Mouse (Mus musculus): Measurements from ENCODE around the gene Tpcn1.

The Tpcn1 gene

GRCm38 (mm10) chr5:120566101-120566500, 22.4 kb downstream of the Tpcn1 start:
- in situ Hi-C loops (cut with MboI; ENCODE audit: unreplicated experiment in 2 of 2): no loop called here

DNA sequence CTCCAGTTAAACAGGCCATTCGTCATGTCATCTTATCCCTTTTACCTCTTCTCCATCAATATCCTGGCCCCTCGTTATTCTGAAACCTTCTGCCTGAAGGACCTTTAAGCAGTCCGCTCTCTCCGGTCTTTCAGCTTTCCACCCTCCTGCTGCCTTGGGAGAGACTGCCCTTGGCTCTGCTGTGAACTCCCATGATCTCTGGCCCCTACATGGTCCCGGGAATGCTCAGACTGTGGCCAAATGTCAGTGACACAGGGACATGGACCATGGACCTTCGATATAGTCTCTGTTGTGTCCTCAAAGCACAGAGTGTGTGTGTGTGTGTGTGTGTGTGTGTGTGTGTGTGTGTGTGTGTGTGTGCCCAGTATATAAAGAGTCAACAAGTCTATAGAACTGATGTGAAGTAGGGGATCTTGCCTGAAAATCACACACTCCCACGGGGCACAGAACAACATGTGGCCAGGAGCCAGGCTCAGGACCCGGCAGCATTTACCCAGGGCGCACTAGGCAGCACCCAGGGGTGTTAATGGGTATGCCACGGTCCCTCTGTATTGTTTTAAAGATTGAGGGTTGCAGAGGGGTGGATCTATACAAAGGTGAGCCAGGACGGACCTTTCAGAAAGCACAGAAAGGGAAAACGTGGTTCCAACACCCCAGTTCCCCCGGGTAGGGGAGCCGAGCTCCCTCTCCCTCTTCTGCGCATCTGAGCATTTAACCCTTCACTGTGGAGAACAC, 23.1 kb downstream of the Tpcn1 start:
- in situ Hi-C loops (cut with MboI; ENCODE audit: unreplicated experiment in 2 of 2): no loop called here

DNA sequence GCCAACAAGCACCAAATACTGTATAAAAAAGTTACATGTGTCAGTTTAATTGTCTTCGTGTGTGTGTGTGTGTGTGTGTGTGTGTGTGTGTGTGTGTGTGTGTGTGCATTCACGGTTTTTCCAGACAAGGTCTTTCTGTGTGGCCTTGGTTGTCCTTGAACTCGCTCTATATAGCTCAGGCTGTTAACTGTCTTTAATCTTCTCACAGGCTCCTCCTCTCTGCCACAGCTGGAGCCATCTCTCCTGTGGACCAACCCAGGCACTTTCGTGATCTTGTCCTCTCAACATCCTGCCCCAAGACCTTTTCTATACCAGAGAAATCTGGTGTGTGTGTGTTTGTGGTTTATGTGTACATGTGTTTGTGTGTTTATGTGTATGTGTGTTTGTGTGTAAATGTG, 24.6 kb downstream of the Tpcn1 start:
- in situ Hi-C loops (cut with MboI; ENCODE audit: unreplicated experiment in 2 of 2): no loop called here

GRCm38 (mm10) chr5:120562956-120563913, 25.2 kb downstream of the Tpcn1 start:
- in situ Hi-C loops (cut with MboI; ENCODE audit: unreplicated experiment in 2 of 2): no loop called here

DNA sequence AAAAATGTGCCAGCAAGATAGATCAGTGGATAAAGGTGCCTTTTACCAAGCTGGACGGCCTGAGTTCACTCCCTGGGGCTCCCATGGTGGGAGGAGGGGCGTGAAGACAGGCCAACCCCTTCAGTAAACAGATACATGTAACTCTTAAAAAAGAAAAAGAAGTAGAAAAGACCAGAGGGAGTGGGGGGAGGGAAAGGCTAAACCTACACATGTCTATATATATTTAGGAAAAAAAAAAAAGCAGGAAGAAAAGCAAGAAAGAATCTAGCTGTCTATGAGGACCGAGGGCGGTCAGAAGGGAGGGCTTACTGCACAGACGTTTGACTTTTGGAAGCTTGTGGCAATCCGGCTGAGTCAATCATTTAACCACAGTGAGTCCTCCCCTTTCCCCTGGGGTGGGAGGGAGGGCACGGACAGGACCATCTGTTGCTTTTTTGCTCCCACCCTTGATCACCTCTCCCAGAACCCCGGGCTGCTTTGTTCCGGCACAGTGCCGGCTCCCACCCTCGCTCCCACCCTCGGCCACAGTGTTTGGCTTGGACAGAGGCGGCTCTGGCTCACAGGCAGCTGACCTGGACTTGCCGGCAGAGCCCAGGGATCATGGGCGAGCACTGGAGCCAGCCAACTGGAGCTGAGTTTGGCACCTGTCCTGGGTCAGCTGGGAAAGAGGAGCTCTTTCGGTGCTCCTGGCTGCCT, 27.7 kb downstream of the Tpcn1 start:
- in situ Hi-C loops (cut with MboI; ENCODE audit: unreplicated experiment in 2 of 2): no loop called here

DNA sequence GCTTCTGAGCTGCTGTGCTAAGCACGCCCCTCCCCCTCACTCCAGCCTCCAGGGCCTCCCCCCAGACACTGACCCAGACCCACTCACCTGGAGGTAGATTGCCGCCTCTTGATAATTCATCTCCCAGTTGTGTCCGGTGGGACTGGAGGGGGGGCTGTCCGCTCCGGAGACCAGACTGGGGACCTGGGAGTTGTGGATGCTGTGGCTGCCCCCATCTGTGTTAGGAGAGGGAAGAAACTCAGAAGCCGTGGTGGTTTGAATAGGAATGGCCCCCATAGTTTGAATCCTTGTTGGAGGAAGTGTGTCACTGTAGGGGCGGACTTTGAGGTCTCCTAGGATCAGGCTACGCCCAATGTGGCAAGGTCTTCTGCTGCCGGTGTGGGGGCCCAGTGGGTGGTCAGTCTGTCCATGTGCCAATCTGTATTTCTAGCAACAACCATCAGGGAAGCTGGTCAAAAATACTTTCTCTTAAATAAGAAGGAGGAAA, 28.3 kb downstream of the Tpcn1 start:
- in situ Hi-C loops (cut with MboI; ENCODE audit: unreplicated experiment in 2 of 2): no loop called here

- in situ Hi-C loops (cut with MboI; ENCODE audit: unreplicated experiment in 2 of 2): no loop called here
Observed at GRCm38 (mm10) chr5:120558762-120559161, 29.7 kb downstream of the Tpcn1 start.

- in situ Hi-C loops (cut with MboI; ENCODE audit: unreplicated experiment in 2 of 2): no loop called here
Observed at GRCm38 (mm10) chr5:120558041-120558440, 30.4 kb downstream of the Tpcn1 start.

GRCm38 (mm10) chr5:120555871-120556270, 32.6 kb downstream of the Tpcn1 start:
- in situ Hi-C loops (cut with MboI; ENCODE audit: unreplicated experiment in 2 of 2): no loop called here

- in situ Hi-C loops (cut with MboI; ENCODE audit: unreplicated experiment in 2 of 2): no loop called here
Observed at GRCm38 (mm10) chr5:120550673-120551072, 37.8 kb downstream of the Tpcn1 start.

GRCm38 (mm10) chr5:120550137-120550536, 38.3 kb downstream of the Tpcn1 start:
- in situ Hi-C loops (cut with MboI; ENCODE audit: unreplicated experiment in 2 of 2): no loop called here

GRCm38 (mm10) chr5:120548236-120548850, 40.1 kb downstream of the Tpcn1 start:
- in situ Hi-C loops (cut with MboI; ENCODE audit: unreplicated experiment in 2 of 2): no loop called here

DNA sequence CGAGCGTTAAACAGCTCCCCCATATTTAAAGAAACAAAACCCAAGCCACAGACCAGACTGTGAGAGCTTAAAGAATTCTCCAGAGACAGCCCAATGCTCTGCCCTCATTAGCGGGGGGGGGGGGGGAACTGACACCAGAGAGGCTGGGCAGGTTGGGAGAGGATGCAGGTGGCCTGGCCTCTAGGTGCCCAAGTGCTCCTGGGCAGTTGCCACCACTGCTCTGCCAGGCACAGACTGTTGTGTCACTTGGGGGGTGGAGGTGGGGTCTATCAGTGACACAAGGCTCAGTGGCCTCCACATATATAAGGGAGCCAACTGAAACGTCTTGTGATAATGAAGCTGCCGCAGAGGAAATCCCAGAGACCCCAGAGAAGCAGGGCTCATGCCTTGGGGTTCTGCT, 51.8 kb downstream of the Tpcn1 start:
- in situ Hi-C loops (cut with MboI; ENCODE audit: unreplicated experiment in 2 of 2): no loop called here

DNA sequence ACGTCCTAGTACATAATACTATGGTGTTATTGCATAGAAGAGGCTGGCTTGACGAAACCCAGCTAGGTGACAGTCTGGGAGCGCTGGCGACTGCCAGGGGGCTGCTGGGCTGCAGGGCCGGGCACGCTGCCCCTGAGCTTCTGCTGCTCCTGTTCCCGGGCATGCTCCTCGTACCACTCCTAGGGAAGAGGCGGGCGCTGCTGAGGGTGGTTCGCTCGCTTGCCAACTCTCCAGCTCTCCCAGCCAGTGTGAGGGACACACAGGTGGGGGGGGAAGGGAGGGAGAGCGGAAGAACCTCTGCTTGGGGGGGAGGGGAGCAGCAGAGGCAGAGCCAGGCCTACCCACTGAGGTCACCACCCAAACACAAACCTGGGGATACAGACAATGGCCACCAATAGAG, 52.4 kb downstream of the Tpcn1 start:
- in situ Hi-C loops (cut with MboI; ENCODE audit: unreplicated experiment in 2 of 2): no loop called here

GRCm38 (mm10) chr5:120534686-120535075, 53.8 kb downstream of the Tpcn1 start:
- in situ Hi-C loops (cut with MboI; ENCODE audit: unreplicated experiment in 2 of 2): no loop called here

GRCm38 (mm10) chr5:120534071-120534685, 54.3 kb downstream of the Tpcn1 start:
- in situ Hi-C loops (cut with MboI; ENCODE audit: unreplicated experiment in 2 of 2): no loop called here

DNA sequence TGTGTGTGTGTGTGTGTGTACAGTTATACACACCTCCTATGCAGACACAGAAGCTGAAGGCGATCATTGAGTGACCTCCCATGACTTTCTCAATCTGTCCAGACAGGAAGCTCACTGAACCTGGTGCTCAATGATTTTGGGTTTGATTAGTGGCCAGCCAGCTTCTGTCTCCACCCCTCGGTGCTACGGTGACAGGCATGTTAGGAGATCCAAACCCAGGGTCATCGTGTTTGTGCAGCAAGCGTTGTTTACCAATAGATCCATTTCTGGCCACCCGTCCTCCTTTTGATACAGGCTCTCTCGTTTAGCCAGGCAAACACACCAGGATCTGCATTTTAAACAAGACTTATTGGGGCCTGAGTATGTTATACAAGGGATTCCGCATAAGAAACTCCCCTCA, 56.8 kb downstream of the Tpcn1 start:
- in situ Hi-C loops (cut with MboI; ENCODE audit: unreplicated experiment in 2 of 2): no loop called here

DNA sequence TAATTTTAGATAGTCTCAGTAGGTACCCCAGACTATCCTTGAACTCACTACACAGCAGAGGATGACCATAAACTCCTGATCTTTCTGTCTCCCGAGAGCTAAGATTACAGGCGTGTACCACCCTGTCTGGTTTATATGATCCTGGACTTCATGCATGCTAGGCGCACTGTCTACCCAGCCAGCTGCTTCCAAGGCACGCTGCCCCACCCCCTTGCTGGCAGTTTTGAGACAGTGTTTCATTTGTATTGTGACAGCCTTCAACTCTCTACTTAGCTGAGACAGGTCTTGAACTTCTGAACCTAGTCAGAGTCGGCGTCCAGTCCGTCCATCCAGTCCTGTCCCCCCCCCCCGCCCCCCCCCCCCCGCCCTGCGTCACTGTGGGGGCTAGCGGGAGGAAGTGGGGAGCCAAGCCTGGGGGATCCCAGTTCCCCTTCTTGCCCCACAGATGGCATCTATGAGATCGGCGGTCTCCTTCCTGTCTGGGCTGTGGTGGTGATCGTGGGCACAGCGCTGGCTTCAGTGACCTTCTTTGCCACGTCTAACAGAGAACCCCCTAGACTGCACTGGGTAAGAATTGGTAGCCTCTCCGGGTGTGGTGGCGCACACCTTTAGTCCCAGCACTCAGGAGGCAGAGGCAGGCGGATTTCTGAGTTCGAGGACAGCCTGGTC, 61.0 kb downstream of the Tpcn1 start:
- in situ Hi-C loops (cut with MboI; ENCODE audit: unreplicated experiment in 2 of 2): loop anchor here (5.0 kb wide), 2 partner anchors 50 to 60 kb away; partner anchors contain the start of genes Iqcd (in 1 of the 2) and Tpcn1 (in 1 of the 2)

DNA sequence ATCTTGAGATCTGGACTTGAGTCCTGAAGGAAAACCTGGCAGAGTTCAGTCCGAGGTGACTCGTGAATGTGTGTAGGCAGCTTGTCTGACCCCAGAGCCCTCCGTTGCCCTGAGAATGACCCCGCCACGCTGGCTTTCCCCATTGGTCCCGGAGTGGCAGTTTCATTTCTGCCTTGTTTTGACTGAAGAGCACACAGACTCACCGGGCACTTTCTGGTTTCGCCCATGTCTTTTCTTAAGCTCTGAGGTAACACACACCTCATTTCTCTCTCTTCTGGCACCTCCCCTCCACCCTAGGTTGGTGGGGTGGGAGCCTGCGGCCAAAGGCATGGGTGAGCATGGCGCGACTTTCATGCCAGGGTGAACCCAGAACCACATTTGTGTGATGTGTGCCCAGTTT, 62.2 kb downstream of the Tpcn1 start:
- in situ Hi-C loops (cut with MboI; ENCODE audit: unreplicated experiment in 2 of 2): loop anchor here (5.0 kb wide), 2 partner anchors 51 to 61 kb away; partner anchors contain the start of genes Iqcd (in 1 of the 2) and Tpcn1 (in 1 of the 2)
